Mouse (Mus musculus): ENCODE measurements around the gene Luzp1. TPM values are rescaled to one million over a fixed set of nuclear protein-coding genes. Genes with fewer than 3 reads are reported as not detected.

Gene Luzp1
- 10 to 100 TPM; 64.7 to 98.2 (median 71.4) TPM for total RNA-seq (2022)

DNA sequence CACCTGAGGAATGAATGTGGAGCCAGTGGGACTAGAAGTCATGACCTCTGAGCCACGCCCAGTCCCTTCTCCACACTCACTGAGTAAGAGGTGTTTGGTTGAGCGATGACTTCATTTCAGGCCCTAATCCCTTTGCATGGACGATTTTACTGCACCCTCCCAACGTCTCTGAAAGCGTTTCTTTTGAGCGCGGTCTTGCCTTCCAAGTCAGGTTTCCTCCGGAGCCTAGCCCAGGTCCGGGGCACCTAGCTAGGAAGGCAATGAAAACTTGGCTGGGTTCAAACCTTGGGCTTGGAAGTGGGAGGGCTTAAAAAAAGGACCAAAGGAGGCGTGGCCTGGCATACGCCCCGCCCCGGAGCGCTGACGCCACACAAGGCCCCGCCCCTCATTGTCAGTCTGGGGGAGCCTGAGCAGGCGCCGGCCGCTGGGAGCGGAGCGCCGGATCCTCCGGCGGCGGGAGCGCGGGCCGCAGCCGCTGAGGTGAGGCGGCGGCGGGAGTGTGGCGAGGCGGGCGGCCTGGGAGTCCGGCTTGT lies at the start of gene Luzp1:
Luzp1 (plus strand) TSS at position 391 of the 533 bp plus-strand sequence.
- peak; percentile 89 to 91 for DNase-seq (ENCODE audit: low spot score in 2 of 2)

DNA sequence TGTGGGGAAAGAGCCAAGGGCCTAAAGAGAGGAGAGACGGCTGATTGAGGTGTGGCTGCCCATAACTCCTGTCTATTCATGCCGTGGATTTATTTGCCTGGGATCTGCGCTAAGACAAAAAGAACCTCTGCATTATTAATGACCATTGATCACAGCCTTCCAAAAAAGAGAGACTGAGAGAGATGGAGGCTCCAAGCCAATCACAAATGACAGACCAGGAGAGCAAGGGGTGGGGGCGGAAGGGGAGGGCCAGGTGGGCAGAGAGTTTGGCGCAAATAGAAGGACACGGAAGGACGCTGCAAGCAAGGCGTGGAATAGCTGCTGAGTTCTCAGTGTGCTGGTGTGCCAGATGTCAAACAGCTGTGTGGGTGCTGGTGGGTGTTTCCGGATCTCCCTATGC lies 46.3 kb upstream of the Luzp1 start, which contains the start of gene Htr1d:
Htr1d (plus strand) TSS at position 301 of the 400 bp plus-strand sequence.
- DNase-seq (ENCODE audit: low spot score in 2 of 2): no peak

DNA sequence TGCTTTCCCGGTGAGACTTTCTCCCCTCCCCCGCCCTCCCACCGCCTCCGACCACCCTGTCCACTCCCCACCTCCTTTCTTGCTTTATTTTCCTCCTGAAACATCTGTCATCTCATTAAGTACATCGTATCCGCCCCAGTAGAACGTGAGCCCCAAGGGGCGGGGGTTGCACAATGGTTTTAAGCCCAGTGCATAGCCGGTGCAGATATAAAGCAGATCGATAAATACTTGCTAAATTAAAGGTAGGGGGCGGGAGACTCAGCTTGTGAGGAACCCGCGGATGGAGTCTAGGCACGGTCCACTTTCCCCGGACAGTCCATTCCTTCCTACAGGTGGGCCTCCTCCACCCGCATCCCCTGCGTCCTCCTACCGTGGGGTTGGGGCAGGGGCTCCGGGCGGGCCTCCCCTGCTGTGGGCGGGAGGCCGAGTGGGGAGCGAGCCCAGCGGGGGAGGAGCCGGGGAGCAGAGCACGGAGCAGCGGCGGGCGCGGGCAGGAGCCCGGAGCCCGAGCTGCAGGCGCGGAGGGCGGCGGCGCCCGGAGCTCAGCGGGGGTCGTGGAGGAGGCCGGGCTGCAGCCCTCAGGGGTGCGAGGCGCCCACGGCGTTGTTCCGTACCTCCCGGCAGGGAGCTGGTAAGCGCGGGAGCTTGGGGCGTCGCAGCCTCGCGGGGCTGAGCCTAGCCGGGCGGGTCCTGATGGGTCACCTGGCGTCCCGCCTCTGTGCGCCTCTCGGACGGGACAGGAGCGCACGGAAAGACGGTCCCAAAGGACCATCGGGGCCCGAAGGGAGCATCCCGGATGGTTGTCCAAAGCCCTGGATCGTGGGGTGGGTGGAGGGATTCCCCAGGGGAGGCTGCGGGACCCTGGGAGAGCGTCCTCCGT lies 45.2 kb upstream of the Luzp1 start:
- no peak for DNase-seq (ENCODE audit: low spot score in 2 of 2)

DNA sequence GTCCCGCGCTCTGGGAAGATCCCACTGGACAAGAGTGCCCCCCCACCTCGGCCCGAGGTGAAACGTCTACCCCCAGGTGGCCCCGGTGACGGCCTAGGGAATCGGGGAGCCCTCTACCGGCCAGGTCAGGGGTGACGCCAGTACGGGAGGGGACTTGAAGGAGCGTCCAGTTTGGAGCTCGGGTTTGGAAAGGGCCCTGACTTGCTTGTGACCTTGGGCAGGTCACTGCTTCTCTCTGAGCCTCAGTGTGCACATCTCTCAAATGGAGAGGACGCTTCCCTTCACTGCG lies 44.6 kb upstream of the Luzp1 start:
- DNase-seq (ENCODE audit: low spot score in 2 of 2): no peak

DNA sequence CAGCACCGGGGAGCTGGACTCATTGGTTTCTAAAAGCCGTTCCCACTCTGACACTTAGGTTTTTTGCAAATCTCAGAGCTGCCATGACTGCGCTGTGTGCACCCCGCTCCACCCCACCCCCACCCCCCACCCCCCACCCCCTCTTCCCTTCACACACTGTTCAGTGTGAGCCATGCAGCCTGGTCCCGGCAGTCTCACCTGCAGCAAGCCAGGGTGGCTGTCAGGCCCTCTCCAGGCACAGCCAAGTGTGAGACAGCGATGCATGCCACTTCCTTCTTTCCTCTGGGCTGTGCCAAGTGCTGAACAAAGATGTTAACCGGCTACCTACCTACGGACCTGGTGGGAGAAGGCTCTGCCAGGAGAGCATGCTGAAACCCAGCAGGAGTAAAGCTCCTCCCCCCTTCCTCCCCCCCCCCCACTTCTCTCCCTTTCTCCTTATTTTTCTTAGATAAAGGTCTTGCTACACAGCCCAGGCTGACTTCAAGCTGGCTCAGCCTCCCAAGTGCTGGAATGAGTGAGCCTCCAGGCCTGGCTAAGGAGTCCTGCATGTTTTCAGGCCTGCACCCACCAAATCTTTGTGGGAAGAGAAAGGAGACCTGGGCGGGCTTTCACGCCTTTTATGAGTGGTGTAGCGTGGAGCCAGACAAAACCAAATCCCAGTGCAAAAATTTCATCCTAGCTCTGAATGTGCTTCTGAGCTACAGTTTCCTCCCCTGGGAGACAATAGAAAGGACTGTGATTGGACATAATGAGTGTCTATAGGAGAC lies 38.8 kb upstream of the Luzp1 start:
- no peak for DNase-seq (ENCODE audit: low spot score in 2 of 2)

DNA sequence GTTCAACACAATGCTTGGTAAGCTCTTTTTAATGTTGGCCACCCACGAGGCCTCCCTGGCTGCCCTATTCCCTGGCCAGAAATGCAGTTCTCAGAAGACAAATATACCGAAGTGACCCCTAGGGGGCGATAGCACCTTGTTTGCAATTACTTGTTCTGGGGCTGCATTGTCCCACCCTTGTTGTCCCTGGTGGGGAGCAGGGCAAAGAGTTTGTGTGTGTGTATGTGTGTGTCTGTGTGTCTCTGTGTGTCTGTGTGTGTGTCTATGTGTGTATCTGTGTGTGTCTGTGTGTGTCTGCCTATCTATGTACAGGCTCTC lies 38.2 kb upstream of the Luzp1 start:
- DNase-seq (ENCODE audit: low spot score in 2 of 2): no peak

DNA sequence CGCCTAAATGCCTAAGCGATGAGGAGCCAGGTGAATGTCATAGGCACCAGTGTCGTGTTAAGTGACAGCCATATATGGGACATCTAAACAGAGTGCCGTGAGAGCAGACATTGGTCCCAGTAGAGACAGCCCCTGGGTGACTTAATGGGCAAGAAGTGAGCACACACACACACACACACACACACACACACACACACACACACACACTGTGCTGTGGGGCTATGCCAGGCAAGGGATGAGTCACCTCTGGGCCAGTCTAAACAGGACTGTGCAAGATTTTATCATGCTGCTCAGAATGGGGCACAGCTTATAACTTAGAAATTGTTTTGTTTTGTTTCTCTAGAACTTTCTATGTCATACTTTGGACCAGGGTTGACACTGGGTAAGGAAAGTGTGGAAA lies 35.5 kb upstream of the Luzp1 start:
- no peak for DNase-seq (ENCODE audit: low spot score in 2 of 2)

DNA sequence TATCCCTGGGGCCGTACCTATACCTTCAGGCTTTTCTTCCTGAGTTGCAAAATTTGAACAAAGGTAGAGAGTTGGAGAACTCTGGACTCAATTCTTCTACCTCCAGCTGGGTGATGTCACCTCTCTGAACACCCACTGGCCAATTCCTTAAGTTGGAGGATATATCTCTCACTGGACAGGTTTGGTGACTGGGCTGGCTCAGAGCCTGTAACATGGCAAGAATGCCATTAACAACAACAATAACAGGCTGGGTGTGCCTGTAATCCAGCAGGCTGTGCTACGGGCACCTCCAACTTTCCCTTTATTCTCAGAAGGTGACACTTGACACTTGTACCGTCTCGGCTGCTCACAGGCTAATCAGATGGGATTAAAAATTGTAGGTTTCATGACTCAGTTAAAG lies 30.5 kb upstream of the Luzp1 start:
- no peak for DNase-seq (ENCODE audit: low spot score in 2 of 2)

DNA sequence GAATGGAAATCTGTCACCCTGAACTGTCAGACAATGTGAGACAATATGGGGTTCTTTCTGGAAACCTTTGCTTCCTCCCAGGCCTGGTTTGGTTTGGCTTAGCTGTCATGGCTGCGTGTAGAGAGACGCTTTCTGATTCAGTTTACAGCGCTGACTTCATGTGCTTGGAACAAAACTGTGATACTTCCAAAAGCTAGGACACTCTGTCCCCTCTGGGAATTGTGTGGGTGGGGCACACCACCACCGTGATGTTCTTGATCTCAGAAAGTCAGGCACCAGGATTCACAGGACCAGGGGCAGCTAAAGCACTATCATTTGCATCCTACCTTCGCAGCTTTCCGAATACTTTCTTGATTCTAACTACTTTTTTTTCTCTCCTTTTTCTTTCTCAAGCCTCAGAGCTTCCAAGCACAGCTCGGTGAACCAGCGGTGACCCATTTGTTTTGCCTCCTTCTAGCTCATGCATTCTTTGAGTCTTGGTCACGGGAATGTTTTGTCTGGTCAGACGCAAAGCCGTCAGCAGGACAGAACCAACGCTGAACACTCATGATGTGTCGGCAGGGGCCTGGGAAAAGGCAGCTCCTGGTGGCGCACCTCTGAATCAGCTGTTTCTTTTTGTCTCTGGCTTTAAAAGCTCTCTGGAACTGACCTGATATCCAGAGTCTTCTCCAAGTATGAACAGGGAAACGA lies 28.1 kb upstream of the Luzp1 start:
- DNase-seq (ENCODE audit: low spot score in 2 of 2): no peak

DNA sequence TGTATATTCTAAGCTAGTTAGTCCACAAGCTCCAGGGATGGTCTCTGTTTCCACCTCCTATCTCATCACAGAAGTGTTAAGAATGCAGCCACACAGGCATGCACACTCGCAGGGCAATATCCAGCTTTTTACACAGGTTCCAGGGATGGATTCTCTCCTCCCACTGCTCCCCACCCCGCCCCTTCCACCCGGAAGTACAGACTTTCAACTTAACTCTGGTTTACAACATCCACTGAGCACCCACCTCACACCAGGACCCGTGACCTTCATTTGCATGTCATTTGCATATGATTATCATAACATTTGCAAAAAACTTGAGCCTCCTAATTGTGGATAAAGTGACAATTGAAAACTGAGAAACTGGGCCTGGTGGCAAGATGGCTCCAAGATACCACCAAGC lies 25.0 kb upstream of the Luzp1 start:
- DNase-seq (ENCODE audit: low spot score in 2 of 2): no peak

DNA sequence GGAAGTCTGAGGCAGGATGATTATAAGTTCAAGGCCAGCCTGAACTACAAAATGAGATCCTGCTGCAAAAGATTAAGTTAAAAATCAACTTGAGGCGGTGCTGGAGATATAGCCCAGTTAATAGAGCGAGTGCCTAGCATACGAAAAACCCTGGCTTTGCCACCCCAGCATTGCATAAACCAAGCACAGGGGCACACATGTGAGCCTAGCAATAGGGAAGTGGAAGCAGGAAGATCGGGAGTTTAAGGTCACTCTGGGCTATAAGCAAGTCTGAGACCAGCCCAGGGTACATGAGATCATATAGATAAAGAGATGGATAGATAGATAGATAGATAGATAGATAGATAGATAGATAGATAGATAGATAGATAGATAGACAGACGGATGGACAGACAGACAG lies 19.8 kb upstream of the Luzp1 start:
- no peak for DNase-seq (ENCODE audit: low spot score in 2 of 2)

DNA sequence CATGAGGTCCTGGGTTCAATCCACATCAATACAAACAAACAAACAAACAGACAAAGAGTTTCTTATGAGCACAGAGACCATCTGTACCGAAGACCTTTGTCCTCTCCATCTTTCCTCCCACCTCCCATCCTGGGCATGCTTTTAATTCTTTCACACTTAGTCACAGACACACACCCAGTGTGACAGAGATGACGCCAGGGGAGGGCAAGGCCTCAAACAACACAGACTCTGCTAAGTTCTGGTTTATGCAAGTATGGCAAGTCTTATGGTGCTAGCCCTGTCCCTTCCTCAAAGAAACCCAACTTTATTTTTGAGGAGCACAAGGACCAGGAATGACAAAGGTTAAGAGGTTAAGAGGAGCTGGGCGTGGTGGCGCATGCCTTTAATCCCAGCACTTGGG lies 19.3 kb upstream of the Luzp1 start:
- DNase-seq (ENCODE audit: low spot score in 2 of 2): no peak

DNA sequence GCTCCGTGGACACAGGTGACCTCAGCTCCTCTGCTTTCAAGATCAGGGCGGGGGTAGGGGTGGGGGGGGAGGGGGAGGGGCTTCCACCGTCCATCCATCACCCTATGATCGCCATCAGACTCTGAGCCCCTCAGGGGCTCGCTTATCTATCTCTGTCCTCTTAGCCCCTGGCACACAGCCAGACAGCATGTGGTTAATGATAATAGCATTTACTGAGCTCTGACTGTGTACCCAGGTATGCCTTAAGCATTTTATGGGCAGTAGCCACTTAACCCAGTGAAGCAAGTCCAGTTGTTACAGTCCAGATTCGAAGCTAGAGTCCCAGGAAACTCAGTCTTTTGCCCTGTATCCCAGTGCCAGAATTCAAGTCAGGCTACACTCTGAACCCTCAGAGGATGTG lies 18.0 kb upstream of the Luzp1 start:
- no peak for DNase-seq (ENCODE audit: low spot score in 2 of 2)

DNA sequence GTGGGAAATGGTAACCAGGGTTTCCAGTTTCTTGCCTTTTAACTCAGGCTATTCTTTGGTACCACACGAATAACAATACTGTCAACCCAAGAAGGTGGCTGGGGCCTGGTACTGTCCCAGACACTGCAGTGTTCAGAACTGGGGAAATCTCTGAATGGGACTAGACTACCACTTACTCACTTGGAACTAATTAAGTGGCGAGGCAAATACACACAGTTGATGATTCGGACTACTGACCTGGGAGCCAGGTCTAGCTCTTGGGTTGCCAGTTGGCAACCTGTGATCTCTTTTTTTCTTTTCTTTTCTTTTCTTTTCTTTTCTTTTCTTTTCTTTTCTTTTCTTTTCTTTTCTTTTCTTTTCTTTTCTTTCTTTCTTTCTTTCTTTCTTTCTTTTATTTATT lies 17.3 kb upstream of the Luzp1 start:
- no peak for DNase-seq (ENCODE audit: low spot score in 2 of 2)

DNA sequence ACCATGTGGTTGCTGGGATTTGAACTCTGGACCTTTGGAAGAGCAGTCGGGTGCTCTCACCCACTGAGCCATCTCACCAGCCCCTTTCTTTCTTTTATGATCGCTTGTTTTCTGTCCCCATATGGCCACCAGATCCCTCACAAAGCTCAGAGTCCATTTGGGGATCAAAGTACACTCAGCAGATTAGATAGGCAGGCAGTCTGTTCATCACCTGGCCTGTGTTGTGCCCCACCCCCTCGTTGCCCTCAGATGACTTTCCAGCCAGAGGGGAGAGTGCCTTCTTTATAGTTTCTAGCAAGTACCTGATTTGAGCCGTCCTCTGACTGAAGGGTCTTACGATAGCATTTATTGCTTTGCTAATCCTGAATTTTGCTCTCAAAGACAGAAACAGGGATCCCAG lies 16.8 kb upstream of the Luzp1 start:
- DNase-seq (ENCODE audit: low spot score in 2 of 2): no peak

DNA sequence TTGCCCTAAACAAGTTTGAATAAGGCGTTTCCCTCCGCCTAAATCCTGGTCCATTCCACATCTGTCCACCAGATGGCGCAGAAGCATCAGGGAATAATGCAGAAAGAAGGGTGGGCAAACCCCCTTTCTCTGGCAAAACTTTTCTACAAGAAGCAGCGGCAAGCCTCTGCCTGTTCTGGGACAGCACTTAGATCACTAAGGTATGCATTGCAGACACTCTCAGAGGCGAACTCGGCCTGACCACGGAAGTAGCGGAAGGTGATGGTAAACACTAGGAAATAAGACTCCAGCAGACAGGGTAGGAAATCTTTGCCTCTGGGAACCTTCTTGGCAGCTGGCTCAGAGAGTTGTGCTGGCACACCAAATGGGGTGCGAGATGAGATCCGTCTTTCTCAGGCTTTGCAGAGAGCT lies 14.7 kb upstream of the Luzp1 start:
- DNase-seq (ENCODE audit: low spot score in 2 of 2): peak; percentile 35 to 80

DNA sequence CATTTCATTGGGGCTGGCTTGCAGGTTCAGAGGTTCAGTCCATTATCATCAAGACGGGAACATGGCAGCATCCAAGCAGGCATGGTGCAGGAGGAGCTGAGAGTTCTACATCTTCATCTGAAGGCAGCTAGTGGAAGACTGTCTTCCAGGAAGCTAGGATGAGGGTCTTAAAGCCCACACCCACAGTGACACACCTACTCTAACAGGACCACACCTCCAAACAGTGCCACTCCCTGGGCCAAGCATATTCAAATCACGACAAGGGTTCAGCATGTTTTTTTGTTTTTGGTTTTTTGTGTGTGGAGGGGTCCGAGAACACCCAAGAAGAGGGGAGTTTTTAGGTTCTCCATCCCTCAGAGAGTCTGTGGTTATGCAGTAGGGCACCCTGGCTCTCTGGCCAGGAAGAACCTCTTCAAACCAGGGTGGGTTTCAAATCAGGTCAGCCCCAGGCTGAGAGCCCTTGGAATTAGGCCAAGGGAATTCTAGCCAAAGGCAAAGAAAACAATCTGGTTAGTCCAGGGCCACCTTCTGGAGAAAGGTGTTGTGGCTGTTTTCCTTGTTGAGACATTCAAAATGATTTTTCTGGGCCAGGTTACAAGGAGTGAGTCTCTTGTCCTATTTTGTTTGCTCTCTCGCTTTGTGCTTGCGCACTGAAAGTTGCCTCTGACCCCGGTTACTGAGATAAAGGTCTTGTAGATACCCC lies 12.9 kb upstream of the Luzp1 start:
- DNase-seq (ENCODE audit: low spot score in 2 of 2): no peak

DNA sequence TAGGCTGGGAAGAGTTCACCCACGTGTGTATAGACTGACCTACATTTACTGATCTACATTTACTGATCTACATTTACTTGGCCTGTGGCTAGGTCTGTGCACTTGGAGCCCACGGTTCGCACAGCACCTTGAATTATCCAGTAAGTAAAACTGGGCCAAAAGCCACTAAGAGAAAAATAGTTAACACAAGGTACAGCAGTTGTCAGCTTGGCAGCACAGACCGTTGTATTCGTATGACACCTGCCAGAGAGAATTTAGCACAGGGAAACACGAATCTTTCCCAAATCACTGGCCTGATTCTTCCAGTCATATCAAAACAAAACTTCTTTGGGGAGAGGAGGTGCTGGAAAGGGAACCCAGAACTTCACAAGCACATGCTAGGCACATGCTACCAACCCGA lies 11.3 kb upstream of the Luzp1 start:
- DNase-seq (ENCODE audit: low spot score in 2 of 2): no peak

DNA sequence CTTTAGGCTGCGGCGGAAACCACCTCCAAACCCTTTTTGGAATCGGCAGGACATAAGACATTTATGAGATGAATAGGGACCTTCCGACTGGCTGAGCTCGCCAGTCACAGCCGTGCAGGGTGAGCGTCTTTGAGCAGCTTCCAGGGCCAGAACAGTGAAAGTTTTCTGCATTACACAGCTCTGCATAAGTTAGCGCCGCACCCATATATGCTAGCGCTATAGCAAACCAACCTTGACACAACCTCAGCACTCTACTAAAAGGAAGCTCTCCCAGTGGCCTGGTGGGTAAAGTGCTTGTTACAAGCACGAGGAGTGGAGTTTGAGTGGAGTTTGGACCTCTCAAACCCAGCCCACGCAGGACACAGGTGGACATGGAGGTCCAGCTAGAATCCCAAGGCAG lies 10.4 kb upstream of the Luzp1 start:
- no peak for DNase-seq (ENCODE audit: low spot score in 2 of 2)

DNA sequence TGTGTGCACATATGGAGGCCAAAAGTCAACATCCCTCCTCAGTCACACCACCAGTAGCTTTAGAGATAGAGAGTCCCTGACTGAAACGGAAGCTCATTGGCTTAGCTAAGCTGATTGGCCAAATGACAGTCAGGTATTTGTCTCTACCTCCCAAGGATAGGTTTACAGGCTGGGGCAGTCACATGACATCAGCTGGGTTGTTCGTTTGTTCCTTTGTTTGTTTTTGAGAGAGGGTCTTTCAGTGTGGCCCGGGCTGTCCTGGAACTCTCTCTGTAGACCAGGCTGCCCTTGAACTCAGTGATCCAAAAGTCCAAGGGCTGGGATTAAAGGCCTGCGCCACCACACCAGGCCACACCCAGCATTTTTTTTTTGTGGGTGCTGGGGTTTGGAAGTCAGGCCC lies 8.4 kb upstream of the Luzp1 start:
- no peak for DNase-seq (ENCODE audit: low spot score in 2 of 2)

DNA sequence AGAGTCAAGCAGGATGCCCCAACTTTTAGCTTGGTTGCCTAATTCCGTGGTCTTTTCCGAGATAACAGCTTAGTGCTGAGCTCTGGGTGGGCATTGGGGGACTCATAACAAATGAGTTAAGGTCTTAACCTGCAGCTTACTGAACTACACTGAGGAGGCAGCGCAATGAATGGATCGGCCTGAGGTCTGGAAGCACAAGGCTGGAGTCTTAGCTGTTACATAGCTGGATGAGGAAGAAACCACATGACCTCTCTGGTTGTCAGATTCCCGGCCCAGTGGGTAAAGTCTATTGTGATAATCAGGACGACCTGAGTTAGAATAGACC lies 7.8 kb upstream of the Luzp1 start:
- DNase-seq (ENCODE audit: low spot score in 2 of 2): peak in 1 of 2 experiments; percentile 20
